Mouse (Mus musculus) heart, embryonic 14.5 days (tissue): Measurements from ENCODE around the gene 4930556J24Rik. TPM values are rescaled to one million over a fixed set of nuclear protein-coding genes. Genes with fewer than 3 reads are reported as not detected.
A peak's percentile ranks its signal among the peaks of the same experiment; 100 is the strongest.

ENCODE experiments used
- ATAC-seq: fragments of 200-750 bp; cut with Nextera tagmentation; 2 replicates; pipeline ENCODE4 v1.8.0; 2017; ENCODE audit warnings: low read depth, moderate TSS enrichment; ENCODE audit not compliant: insufficient number of reproducible peaks, insufficient read depth, low FRiP score
- H3K27ac ChIP-seq, 2 experiments: fragments of 200-500 bp in 1 of 2; fragments of 300-500 bp in 1 of 2; sonication (generic) in 1 of 2; replicated peaks in 1 of 2; 2 replicates each; pipeline ENCODE4 v1.5.1; 2012 to 2014; ENCODE audit warnings: low read depth in 2 of 2, low read length in 2 of 2, control low read depth in 1 of 2, mild to moderate bottlenecking in 1 of 2, mixed read lengths in 1 of 2; ENCODE audit not compliant: control insufficient read depth in 1 of 2, insufficient read depth in 1 of 2
- H3K27me3 ChIP-seq: fragments of 300-500 bp; sonication (generic); 2 replicates; pipeline ENCODE4 v1.6.1; 2014; ENCODE audit warnings: mild to moderate bottlenecking, low read length, control low read depth; ENCODE audit not compliant: control insufficient read depth, insufficient read depth
- H3K36me3 ChIP-seq: fragments of 300-500 bp; sonication (generic); 2 replicates; pipeline ENCODE4 v1.6.1; 2014; ENCODE audit warnings: mild to moderate bottlenecking, control low read depth, low read length, mixed read lengths; ENCODE audit not compliant: control insufficient read depth, insufficient read depth
- H3K4me1 ChIP-seq, 2 experiments: fragments of 200-500 bp in 1 of 2; fragments of 300-500 bp in 1 of 2; sonication (generic) in 1 of 2; 2 replicates each; pipeline ENCODE4 v1.6.1; 2012 to 2014; ENCODE audit warnings: low read length in 2 of 2, control low read depth in 1 of 2, mixed read lengths in 1 of 2; ENCODE audit not compliant: control insufficient read depth in 2 of 2, insufficient read depth in 2 of 2
- H3K4me2 ChIP-seq: fragments of 300-500 bp; sonication (generic); 2 replicates; pipeline ENCODE4 v1.6.1; 2014; ENCODE audit warnings: mild to moderate bottlenecking, low read length
- H3K4me3 ChIP-seq, 2 experiments: fragments of 200-500 bp in 1 of 2; fragments of 300-500 bp in 1 of 2; sonication (generic) in 1 of 2; 2 replicates each; pipeline ENCODE4 v1.5.1; 2012 to 2014; ENCODE audit warnings: low read length in 2 of 2, mild to moderate bottlenecking in 2 of 2, control low read depth in 1 of 2, low read depth in 1 of 2, moderate library complexity in 1 of 2; ENCODE audit not compliant: control insufficient read depth in 1 of 2, insufficient read depth in 1 of 2
- H3K9ac ChIP-seq: fragments of 300-500 bp; sonication (generic); 2 replicates; pipeline ENCODE4 v1.6.1; 2014; ENCODE audit warnings: mild to moderate bottlenecking, low read length
- H3K9me3 ChIP-seq: fragments of 300-500 bp; sonication (generic); 2 replicates; pipeline ENCODE4 v1.6.1; 2016; ENCODE audit warnings: low read length, control low read depth; ENCODE audit not compliant: control insufficient read depth
- WGBS: fragments of 180-500 bp; shearing (Covaris S2); extraction: QIAGEN DNeasy Blood & Tissue Kit; methylation state at CpG from one replicate; pipeline ENCODE4 v1.1.7; 2014; 5-methylcytosine and 5-hydroxymethylcytosine counted together
- polyA plus RNA-seq: library from polyadenylated mRNA; unstranded; fragments of >200 nt; fragmentation: Nextera tagmentation; extraction: Ambion mirVana; gene quantifications from 2 replicates; pipeline ENCODE4 v1.2.1, GENCODE M21; 2014

Gene 4930556J24Rik
- polyA plus RNA-seq, 1 experiment from 2014 or later = not detected

- no peaks in the 10 kb centered on the region for H3K27me3 ChIP-seq
- peaks cover 12% of the 10 kb centered on the region for H3K36me3 ChIP-seq
- peak within 1 kb of the TSS; percentile 49 to 58 for H3K4me3 ChIP-seq
- H3K9ac ChIP-seq = peak within 1 kb of the TSS; percentile 74
- WGBS = under 1% methylated on average over 21 of the region's 26 CpGs
- ATAC-seq = peak; percentile 81
- H3K4me1 ChIP-seq = peaks cover 6 to 14% of the 10 kb centered on the region in 2 experiments
- peak within 1 kb of the TSS; percentile 78 for H3K4me2 ChIP-seq
- peak within 1 kb of the TSS in 1 of 2 experiments; percentile 52; a peak in 2 of 4 replicates for H3K27ac ChIP-seq
- H3K9me3 ChIP-seq = no peaks in the 10 kb centered on the region
These were observed 44.9 kb downstream of the 4930556J24Rik start, which contains the start of gene Tcn2 for GRCm38 (mm10) chr11:3931511-3932211. Tcn2 (minus strand) TSS chr11:3932159.

GRCm38 (mm10) chr11:3930931-3931330 is 45.6 kb downstream of the 4930556J24Rik start:
- H3K27ac ChIP-seq = no peak overlapping the region
- peak overlapping the region; percentile 49 to 58; a peak in 3 of 4 replicates for H3K4me3 ChIP-seq
- H3K9me3 ChIP-seq = no peaks in the 10 kb centered on the region
- 49% methylated on average over 6 of the region's 6 CpGs for WGBS
- peaks cover 6 to 14% of the 10 kb centered on the region in 2 experiments for H3K4me1 ChIP-seq
- ATAC-seq = no peak
- peaks cover 19% of the 10 kb centered on the region for H3K36me3 ChIP-seq
- H3K4me2 ChIP-seq = peak overlapping the region; percentile 78
- peak overlapping the region; percentile 74; the same call in 1 of the 2 replicates for H3K9ac ChIP-seq
- no peaks in the 10 kb centered on the region for H3K27me3 ChIP-seq

GRCm38 (mm10) chr11:3930019-3930418 is 46.6 kb downstream of the 4930556J24Rik start:
- Histone ChIP-seq H3K27ac (no peak overlapping the region), H3K27me3 (no peaks in the 10 kb centered on the region), H3K36me3 (peaks cover 23% of the 10 kb centered on the region), H3K4me3 (no peak overlapping the region), H3K9ac (no peak overlapping the region), H3K4me2 (no peak overlapping the region), H3K4me1 (peaks cover 6 to 14% of the 10 kb centered on the region in 2 experiments), H3K9me3 (no peaks in the 10 kb centered on the region)
- WGBS = 83% methylated on average over 4 of the region's 4 CpGs
- no peak for ATAC-seq

- 88% methylated on average over 10 of the region's 10 CpGs for WGBS
- Histone ChIP-seq H3K9me3 (no peaks in the 10 kb centered on the region), H3K9ac (no peak overlapping the region), H3K36me3 (peaks cover 57% of the 10 kb centered on the region), H3K4me2 (no peak overlapping the region), H3K27me3 (no peaks in the 10 kb centered on the region), H3K4me3 (no peak overlapping the region), H3K4me1 (peaks cover under 1 to 2% of the 10 kb centered on the region in 2 experiments; a peak in 1 of 4 replicates), H3K27ac (no peak overlapping the region)
- no peak for ATAC-seq
These were observed 50.7 kb downstream of the 4930556J24Rik start for GRCm38 (mm10) chr11:3925916-3926315.

- Histone ChIP-seq H3K4me1 (no peaks in the 10 kb centered on the region), H3K27ac (no peak overlapping the region), H3K4me3 (no peak overlapping the region), H3K4me2 (no peak overlapping the region), H3K27me3 (no peaks in the 10 kb centered on the region), H3K36me3 (peaks cover 63% of the 10 kb centered on the region), H3K9ac (no peak overlapping the region), H3K9me3 (no peaks in the 10 kb centered on the region)
- WGBS = 94% methylated on average over 6 of the region's 6 CpGs
- no peak for ATAC-seq
These were observed 53.8 kb downstream of the 4930556J24Rik start for GRCm38 (mm10) chr11:3922731-3923130.

- WGBS = 87% methylated on average over 9 of the region's 9 CpGs
- Histone ChIP-seq H3K27me3 (no peaks in the 10 kb centered on the region), H3K27ac (no peak overlapping the region), H3K36me3 (peaks cover 64% of the 10 kb centered on the region), H3K4me1 (no peaks in the 10 kb centered on the region), H3K9me3 (no peaks in the 10 kb centered on the region), H3K4me3 (no peak overlapping the region), H3K4me2 (no peak overlapping the region), H3K9ac (no peak overlapping the region)
- no peak for ATAC-seq
These were observed 54.5 kb downstream of the 4930556J24Rik start for GRCm38 (mm10) chr11:3922115-3922514.

- ATAC-seq = no peak
- no peak overlapping the region for H3K27ac ChIP-seq
- no peak overlapping the region for H3K4me2 ChIP-seq
- no peaks in the 10 kb centered on the region for H3K27me3 ChIP-seq
- no peak overlapping the region for H3K4me3 ChIP-seq
- no peaks in the 10 kb centered on the region for H3K4me1 ChIP-seq
- peaks cover 61% of the 10 kb centered on the region for H3K36me3 ChIP-seq
- WGBS = 22% methylated on average over 8 of the region's 8 CpGs
- H3K9ac ChIP-seq = no peak overlapping the region
- no peaks in the 10 kb centered on the region for H3K9me3 ChIP-seq
These were observed 55.2 kb downstream of the 4930556J24Rik start for GRCm38 (mm10) chr11:3921281-3921850.
